Mouse (Mus musculus) urinary bladder, adult 2 months (tissue): Measurements from ENCODE around the gene Tex33. TPM values are rescaled to one million over a fixed set of nuclear protein-coding genes. Genes with fewer than 3 reads are reported as not detected.
"Not testable (repeated sequence)": the region's sequence is repeated elsewhere in the genome, so short reads cannot be mapped to it uniquely, and the experiment has no call there.

ENCODE experiments used
- DNase-seq: peaks from one replicate; pipeline ENCODE4 v3.0.0; 2022; ENCODE audit warnings: low spot score
- polyA plus RNA-seq: library from polyadenylated mRNA; depleted of rRNA; stranded (reverse); fragments of >200 nt; gene quantifications from 2 replicates; pipeline ENCODE4 v1.2.3, GENCODE M21; 2012

The Tex33 gene
- polyA plus RNA-seq, 1 experiment, result not detected

DNA sequence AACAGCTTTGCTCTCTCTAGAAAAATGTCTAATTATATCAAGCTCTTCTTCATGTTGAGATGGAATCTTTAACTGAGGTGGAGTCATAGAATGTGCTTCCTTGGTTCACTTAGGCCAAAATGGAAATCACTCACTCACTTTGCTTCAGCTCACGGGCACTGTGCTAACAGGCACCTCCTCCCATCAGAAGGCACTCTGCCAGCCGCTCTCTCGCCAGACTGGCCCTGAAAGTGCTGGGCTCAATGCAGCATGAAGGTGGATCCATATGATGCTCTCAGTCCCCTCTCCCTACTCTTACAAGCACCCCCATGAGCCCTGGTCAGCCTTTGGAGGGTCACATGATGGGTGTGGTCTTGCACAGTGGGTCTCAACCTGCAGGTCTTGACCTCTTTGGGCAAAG, 21.5 kb downstream of the Tex33 start:
- no peak for DNase-seq

- DNase-seq, result no peak
These were observed 22.9 kb downstream of the Tex33 start for GRCm38 (mm10) chr15:78372796-78373195.

DNA sequence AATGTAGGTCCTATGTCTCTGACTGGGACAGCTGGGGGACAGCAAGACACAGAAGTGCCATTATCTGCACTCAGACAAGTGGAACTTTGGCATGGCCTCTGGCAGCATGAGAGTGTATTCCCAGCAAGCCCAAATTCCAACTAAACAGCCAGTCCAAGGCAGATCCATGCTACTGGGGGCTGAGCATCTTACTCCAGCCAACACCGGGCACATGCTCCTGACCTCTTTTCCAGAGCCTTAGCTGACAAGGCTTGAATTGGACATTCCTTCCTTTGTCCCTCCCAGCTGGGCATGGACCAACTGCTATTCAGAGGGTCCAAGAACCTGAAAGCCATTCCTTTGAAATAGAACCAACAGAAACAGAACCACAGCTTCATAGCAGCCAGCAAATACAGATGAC, 26.1 kb downstream of the Tex33 start:
- DNase-seq, result no peak

- no peak for DNase-seq
These were observed 26.8 kb downstream of the Tex33 start for GRCm38 (mm10) chr15:78368926-78369346.

- no peak for DNase-seq
These were observed 27.9 kb downstream of the Tex33 start for GRCm38 (mm10) chr15:78367811-78368210.

GRCm38 (mm10) chr15:78366875-78367274, 28.8 kb downstream of the Tex33 start:
- DNase-seq, result no peak

- DNase-seq, result no peak
These were observed 29.8 kb downstream of the Tex33 start for GRCm38 (mm10) chr15:78365916-78366315.

- no peak for DNase-seq
These were observed 40.2 kb downstream of the Tex33 start for GRCm38 (mm10) chr15:78355548-78355947.

DNA sequence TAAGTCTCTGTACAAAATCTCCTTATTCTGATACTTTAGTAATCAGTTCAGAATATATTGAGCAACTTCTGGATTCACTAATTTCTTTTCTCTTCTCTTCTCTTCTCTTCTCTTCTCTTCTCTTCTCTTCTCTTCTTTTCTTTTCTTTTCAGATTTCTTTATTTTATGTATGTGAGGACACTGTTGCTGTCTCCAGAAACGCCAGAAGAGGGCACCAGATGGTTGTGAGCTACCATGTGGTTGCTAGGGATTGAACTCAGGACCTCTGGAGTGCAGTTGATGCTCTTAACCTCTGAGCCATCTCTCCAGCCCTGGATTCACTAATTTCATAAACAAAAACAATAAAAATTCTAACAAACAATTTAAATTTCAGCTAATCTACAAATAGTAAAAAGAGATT, 40.8 kb downstream of the Tex33 start:
- no peak for DNase-seq

DNA sequence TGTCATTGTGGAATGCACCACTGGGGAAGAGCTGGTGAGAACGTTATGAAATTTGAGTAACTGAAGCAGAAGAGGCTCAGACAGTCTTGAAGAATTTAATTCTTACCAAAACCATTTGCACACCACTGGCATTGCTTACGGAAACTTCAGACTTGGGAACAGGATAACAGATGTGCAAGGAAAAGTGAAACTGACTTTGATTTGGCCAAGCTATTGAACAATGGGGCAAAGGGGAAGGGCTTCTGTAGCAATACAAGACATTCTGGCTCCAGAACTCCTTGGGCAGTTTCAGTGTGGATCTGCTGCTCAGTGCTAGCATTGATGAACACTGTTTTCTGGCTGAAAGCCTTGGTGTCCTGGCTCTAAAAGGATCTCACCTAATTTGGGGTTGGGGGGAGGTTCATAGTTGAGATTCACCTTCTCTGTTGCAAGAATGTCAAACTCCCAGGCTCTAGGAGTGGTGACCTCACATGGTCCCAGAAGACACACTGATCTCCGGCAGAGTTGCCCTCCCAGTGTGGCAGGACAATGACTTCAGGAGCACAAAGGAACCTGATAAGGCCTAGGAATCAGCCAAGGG, 44.0 kb downstream of the Tex33 start:
- no peak for DNase-seq

- DNase-seq, result no peak
These were observed 51.1 kb downstream of the Tex33 start for GRCm38 (mm10) chr15:78344567-78344966.

DNA sequence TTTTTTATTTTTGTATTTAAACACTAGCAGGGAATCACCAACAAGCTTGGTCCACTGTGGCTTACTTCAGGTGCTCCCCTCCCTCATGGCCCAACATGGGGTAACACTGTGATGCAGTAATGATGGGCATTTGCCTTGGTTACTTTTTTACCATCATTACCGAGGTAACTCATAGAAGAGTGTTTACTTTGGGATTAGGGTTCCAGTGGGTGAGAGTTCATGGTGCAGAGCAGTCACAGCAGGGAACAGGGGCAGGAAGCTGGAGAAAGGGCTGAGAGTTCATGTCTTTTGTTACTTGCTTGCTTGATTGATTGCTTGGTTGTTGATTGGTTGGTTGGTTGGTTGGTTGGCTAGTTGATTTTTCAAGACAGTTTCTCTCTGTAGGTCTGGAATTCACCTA, 52.0 kb downstream of the Tex33 start:
- no peak for DNase-seq

- not testable (repeated sequence) for DNase-seq
These were observed 54.8 kb downstream of the Tex33 start for GRCm38 (mm10) chr15:78340919-78341318.

DNA sequence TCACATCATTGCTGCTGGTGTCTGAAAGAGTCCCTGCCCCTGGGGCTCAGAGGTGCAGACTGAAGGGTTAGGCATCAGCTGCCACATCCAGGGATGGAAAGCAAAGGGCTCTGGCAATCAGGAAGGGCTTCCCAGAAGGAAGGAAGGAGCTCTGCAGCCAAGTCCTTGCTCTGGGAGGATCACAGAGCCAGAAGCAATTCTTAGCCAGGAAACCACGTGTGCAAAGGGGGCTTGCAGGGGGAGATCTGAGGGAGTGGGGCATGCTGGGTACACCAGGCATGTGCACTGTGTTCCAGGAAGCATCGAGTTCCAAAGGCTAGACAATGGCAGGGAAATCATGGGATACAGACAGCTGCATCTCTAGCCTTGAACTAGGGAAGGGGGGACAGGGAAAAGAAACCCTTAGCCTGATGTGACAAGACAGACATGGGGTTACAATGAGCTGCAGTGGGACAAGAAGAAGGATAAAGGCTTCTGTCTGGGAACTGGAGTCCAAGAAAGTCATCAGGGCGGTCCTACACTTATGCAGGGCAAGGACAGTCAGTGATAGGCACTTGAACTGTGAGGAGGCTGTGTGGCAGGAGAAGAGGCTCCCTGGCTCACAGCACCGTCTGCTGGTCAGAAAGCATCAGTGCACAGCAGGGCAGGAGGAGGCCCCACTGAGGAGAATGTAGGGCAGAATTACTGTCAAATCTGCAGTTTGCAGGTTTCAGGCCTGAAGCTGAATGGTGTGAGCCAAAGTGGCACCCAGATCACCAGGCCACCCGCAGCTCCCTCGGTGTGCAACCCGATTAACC, 55.9 kb downstream of the Tex33 start:
- not testable (repeated sequence) for DNase-seq

DNA sequence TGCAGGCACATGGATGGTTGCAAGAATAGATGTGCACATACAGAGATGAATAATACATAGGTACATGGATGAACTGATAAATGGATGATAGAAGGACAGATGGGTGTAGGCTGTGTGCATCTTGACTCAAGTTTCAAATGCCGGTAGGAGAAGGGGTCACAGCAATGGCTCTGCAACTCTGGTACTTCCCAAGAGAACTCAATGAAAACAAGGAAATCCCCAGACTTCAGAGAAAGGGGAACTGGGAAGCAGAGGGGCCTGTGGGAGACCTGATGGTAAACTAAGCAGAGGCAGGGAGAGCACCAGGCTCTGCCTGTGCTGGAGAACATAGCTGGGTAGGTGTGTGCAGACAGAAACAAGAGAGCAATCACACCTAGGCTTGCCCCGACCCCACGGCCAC, 61.3 kb downstream of the Tex33 start:
- no peak for DNase-seq

- DNase-seq, result no peak
These were observed 62.7 kb downstream of the Tex33 start for GRCm38 (mm10) chr15:78332981-78333380.

- no peak for DNase-seq
These were observed 64.0 kb downstream of the Tex33 start for GRCm38 (mm10) chr15:78331523-78332340.

DNA sequence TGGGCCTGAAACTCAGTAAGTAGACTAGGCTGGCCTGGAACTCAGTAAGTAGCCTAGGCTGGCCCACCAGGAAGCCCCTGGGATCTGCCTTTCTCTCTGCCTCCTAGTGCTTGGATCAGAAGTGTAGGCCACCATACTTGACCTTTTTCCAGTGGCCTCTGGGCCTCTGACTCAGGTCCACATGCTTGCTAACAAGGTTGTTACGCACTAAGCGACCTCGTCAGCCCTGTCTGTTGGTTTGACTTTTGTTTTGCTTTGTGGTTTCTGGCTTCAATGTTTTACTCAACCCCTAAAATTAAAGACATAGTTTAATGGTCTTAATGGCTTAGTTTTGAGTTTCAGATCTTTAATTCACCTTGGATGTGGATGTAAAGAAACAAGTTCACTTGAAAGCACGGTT, 65.0 kb downstream of the Tex33 start:
- no peak for DNase-seq

DNA sequence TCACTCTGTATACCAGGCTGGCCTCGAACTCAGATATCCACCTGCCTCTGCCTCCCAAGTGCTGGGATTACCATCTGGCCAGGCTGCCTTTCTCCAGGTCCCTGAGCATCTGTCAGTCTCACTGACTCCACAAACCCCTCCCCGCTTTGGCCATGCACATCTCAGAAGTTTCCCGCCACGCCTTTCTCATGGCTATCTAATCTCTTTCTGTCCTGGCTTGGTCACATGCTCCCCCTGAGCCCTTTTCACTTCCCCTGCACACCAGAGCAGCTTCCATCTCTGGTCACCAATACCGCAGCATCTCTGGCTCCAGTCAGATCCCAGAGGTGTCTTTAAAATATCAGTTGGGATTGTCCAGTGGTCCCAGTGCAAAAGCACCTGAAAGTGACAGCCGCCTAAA, 65.7 kb downstream of the Tex33 start:
- DNase-seq, result not testable (repeated sequence)

- DNase-seq, result no peak
These were observed 67.1 kb downstream of the Tex33 start for GRCm38 (mm10) chr15:78328520-78329097.
